Mouse (Mus musculus) MEL (cell line): ENCODE data around the gene En2.

Experiments
- CTCF ChIP-seq, 3 experiments: IDR thresholded peaks in 2 of 3; conservative IDR thresholded peaks in 1 of 3; 2 replicates each; pipeline ENCODE4 v1.5.1; 2011 to 2012; ENCODE audit warnings: low read length in 3 of 3, low read depth in 2 of 3, mild to moderate bottlenecking in 2 of 3, improper control_type of control experiment in 1 of 3, inconsistent platforms in 1 of 3, mixed read lengths in 1 of 3, moderate library complexity in 1 of 3; ENCODE audit not compliant: control insufficient read depth in 1 of 3, insufficient read depth in 1 of 3, poor library complexity in 1 of 3, severe bottlenecking in 1 of 3
- RAD21 ChIP-seq: IDR thresholded peaks from 2 replicates; pipeline ENCODE4 v1.6.1; 2011; ENCODE audit warnings: mild to moderate bottlenecking, low read depth, low read length, improper control_type of control experiment
- SIN3A ChIP-seq: IDR thresholded peaks from 2 replicates; pipeline ENCODE4 v1.6.1; 2012; ENCODE audit warnings: low read length, improper control_type of control experiment, inconsistent platforms
- ZC3H11A ChIP-seq: IDR thresholded peaks from 2 replicates; pipeline ENCODE4 v1.6.1; 2012; ENCODE audit warnings: low read depth, mild to moderate bottlenecking, inconsistent platforms, low read length, improper control_type of control experiment
- ZNF384 ChIP-seq: IDR thresholded peaks from 2 replicates; pipeline ENCODE4 v1.6.1; 2012; ENCODE audit warnings: low read depth, mild to moderate bottlenecking, inconsistent platforms, low read length, improper control_type of control experiment

GRCm38 (mm10) chr5:28172261-28172920 is 6.9 kb downstream of the En2 start:
- TF ChIP-seq SIN3A (no peak), CTCF (IDR thresholded peaks at IDR 0.05 in 2 of 3, conservative IDR thresholded peaks at IDR 0.05 in 1 of 3; ENCODE audit: control insufficient read depth in 1 of 3, insufficient read depth in 1 of 3, low read depth in 2 of 3, low read length in 3 of 3, poor library complexity in 1 of 3, severe bottlenecking in 1 of 3) (no peak), ZNF384 (no peak), RAD21 (no peak), ZC3H11A (no peak)
